ENCODE assay signal across 37 mouse cellular contexts in the genomic region with DNA sequence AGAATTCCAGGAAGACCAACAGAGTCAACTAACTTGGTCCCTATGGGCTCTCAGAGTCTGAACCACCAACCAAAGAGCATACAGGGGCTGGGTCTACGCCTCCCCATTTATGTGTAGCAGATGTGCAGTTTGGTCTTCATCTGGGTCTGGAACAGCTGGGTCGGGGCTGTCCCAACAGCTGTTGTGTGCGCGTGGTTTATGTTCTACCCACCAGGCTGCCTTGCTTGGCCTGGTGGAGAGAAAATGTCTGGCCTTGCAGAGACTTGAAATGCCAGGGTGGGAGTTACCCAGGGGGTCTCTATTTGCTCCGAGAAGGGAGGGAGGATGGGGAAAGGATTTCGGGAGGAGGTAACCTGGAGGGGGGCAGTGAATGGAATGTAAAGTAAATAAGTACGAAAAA. TPM values are rescaled to one million over a fixed set of nuclear protein-coding genes. Genes with fewer than 3 reads are reported as not detected.
"Had no signal": no experiment of that assay in that cellular context is flagged by ENCODE, and none has a peak within 500 bp of the region (broad histone marks: within the 10 kb centered on the region; RNA-seq: fewer than 3 reads in every experiment).

No protein-coding gene starts in this region.

- H3K27me3 ChIP-seq: heart, embryonic 12.5 days; heart, embryonic 13.5 days; heart, embryonic 15.5 days; hindbrain, embryonic 12.5 days; hindbrain, embryonic 13.5 days; hindbrain, embryonic 15.5 days; intestine, embryonic 15.5 days; kidney, embryonic 15.5 days had no signal

- H3K9me3 ChIP-seq: heart, embryonic 10.5 days; heart, embryonic 12.5 days; heart, embryonic 13.5 days; heart, embryonic 15.5 days; hindbrain, embryonic 10.5 days; hindbrain, embryonic 12.5 days; hindbrain, embryonic 13.5 days; hindbrain, embryonic 15.5 days; intestine, embryonic 15.5 days; kidney, embryonic 15.5 days had no signal

- H3K9ac ChIP-seq: heart, embryonic 12.5 days; heart, embryonic 13.5 days; heart, embryonic 15.5 days; hindbrain, embryonic 12.5 days; hindbrain, embryonic 13.5 days; hindbrain, embryonic 14.5 days; hindbrain, embryonic 15.5 days; intestine, embryonic 15.5 days; kidney, embryonic 15.5 days had no signal

- DNase-seq: heart, postnatal 10 days; heart, postnatal 14 days; heart, postnatal 36 days; kidney, adult 11 months; kidney, adult 18-20 months; kidney, adult 2 months; kidney, adult 8-10 months; kidney, adult 9 months; kidney, postnatal 10 days; kidney, postnatal 14 days; kidney, postnatal 25 days; kidney, postnatal 36 days; kidney, postnatal 4 days; layer of hippocampus, adult 9-11 months; layer of hippocampus, postnatal 36 days had no signal

- H3K27ac ChIP-seq: heart, embryonic 10.5 days; heart, embryonic 13.5 days; heart, embryonic 15.5 days; hindbrain, embryonic 10.5 days; hindbrain, embryonic 12.5 days; hindbrain, embryonic 13.5 days; hindbrain, embryonic 14.5 days; hindbrain, embryonic 15.5 days; hindbrain, postnatal 0 days; intestine, embryonic 15.5 days; kidney, embryonic 15.5 days; kidney, postnatal 0 days; layer of hippocampus, adult 2 months; left cerebral cortex, adult 2 months had no signal

- H3K4me1 ChIP-seq: heart, embryonic 10.5 days; heart, embryonic 12.5 days; heart, embryonic 13.5 days; heart, embryonic 15.5 days; hindbrain, embryonic 10.5 days; hindbrain, embryonic 12.5 days; hindbrain, embryonic 13.5 days; hindbrain, embryonic 15.5 days; intestine, embryonic 15.5 days; kidney, embryonic 15.5 days had no signal

- H3K4me3 ChIP-seq: heart, embryonic 10.5 days; heart, embryonic 12.5 days; heart, embryonic 13.5 days; heart, embryonic 15.5 days; hindbrain, embryonic 10.5 days; hindbrain, embryonic 12.5 days; hindbrain, embryonic 13.5 days; hindbrain, embryonic 15.5 days; intestine, embryonic 15.5 days; kidney, embryonic 15.5 days; layer of hippocampus, adult 2 months; left cerebral cortex, adult 2 months had no signal

- H3K4me2 ChIP-seq: heart, embryonic 11.5 days; heart, embryonic 12.5 days; heart, embryonic 13.5 days; heart, embryonic 15.5 days; hindbrain, embryonic 12.5 days; hindbrain, embryonic 13.5 days; hindbrain, embryonic 14.5 days; hindbrain, embryonic 15.5 days; intestine, embryonic 15.5 days; kidney, embryonic 15.5 days had no signal

RNA-seq across cellular contexts. Expression of a gene that starts 27.5 kb away (rescaled TPM):
- polyA plus RNA-seq: heart, postnatal 0 days had no signal

RNA-seq across cellular contexts. Expression of a gene that starts 33.1 kb away (rescaled TPM):
- total RNA-seq: layer of hippocampus, adult 18-20 months; layer of hippocampus, adult 2 months; left cerebral cortex, adult 18-20 months; left cerebral cortex, adult 2 months had no signal

RNA-seq across cellular contexts. Expression of a gene that starts 39.9 kb away (rescaled TPM):
- total RNA-seq: hindbrain, postnatal 0 days had no signal
- polyA plus RNA-seq: heart, embryonic 12.5 days; hindbrain, embryonic 13.5 days; hindbrain, embryonic 14.5 days; hindbrain, embryonic 15.5 days; hindbrain, embryonic 16.5 days had no signal

RNA-seq across cellular contexts. Expression of a gene that starts 59.6 kb away (rescaled TPM):
- total RNA-seq: heart, postnatal 10 days; heart, postnatal 14 days; heart, postnatal 25 days; heart, postnatal 36 days; hematopoietic stem cell, adult 5-6 weeks had no signal
